Mouse (Mus musculus) megakaryocyte, embryonic 14.5 days (primary cell): ENCODE data around the gene Slc25a45.

ENCODE experiments used
- FLI1 ChIP-seq: IDR thresholded peaks from 2 replicates; pipeline ENCODE4 v1.6.1; 2012; ENCODE audit warnings: low read length, inconsistent platforms, mixed read lengths
- GATA1 ChIP-seq: IDR thresholded peaks from 3 replicates; pipeline ENCODE4 v1.6.1; 2012; ENCODE audit warnings: mixed read lengths, low read length, inconsistent platforms, borderline replicate concordance

DNA sequence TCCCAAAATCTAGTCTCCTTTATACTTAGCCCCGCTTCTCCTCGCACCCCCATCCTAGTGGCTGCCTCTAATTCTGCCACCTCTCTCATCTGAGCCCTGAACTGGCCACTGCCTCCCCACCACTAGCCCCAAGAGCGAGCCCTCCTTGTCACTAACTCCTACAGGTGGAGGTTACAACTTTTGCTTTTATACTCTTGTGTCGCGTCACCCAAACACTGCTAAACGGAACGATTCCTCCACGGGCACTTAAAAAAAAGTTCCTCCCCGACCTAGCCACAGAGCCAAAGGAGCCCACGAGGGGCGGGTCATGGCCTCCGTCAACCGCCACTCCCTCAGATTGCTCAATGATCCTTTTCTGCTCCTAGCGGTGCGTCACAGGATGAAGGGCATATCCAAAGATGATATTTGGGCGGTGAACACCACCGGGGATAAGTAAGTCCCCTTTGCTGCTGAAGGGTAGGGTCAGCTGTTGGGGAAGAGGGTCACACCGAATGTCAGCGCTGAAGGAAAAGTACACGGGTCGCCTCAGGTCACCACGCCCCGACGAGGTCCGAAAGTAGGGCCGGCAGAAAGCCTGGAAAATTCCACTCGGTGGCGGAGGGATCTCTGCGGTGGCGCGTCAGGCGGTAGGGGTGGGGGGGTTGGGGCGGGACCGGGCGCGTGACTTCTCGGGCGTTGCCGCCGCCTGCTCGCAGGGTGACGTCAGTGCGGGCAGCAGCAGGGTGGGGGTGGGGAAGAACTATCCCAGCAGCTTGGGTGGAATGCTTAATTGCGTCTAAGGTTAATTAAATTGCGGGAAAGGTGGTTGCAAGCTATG lies 32.1 kb upstream of the Slc25a45 start:
- no peak for TF ChIP-seq GATA1
- no peak for TF ChIP-seq FLI1
